Mouse (Mus musculus) lung, embryonic 14.5 days (tissue): ENCODE results near the gene Nepn. TPM values are rescaled to one million over a fixed set of nuclear protein-coding genes. Genes with fewer than 3 reads are reported as not detected.
A peak's percentile ranks its signal among the peaks of the same experiment; 100 is the strongest.

Experiments
- ATAC-seq: fragments of 200-750 bp; cut with Nextera tagmentation; 2 replicates; pipeline ENCODE4 v1.8.0; 2017; ENCODE audit warnings: mild to moderate bottlenecking, moderate TSS enrichment, moderate library complexity; ENCODE audit not compliant: insufficient read depth
- DNase-seq: peaks from one replicate; pipeline ENCODE4 v3.0.0-alpha.2; 2015
- H3K27ac ChIP-seq: fragments of 300-500 bp; sonication (generic); 2 replicates; pipeline ENCODE4 v1.5.1; 2014; ENCODE audit warnings: low read depth, mild to moderate bottlenecking, moderate library complexity
- H3K27me3 ChIP-seq: fragments of 300-500 bp; sonication (generic); 2 replicates; pipeline ENCODE4 v1.6.1; 2014; ENCODE audit warnings: low read length, control low read depth; ENCODE audit not compliant: insufficient read depth
- H3K36me3 ChIP-seq: fragments of 300-500 bp; sonication (generic); 2 replicates; pipeline ENCODE4 v1.6.1; 2014; ENCODE audit warnings: control low read depth; ENCODE audit not compliant: insufficient read depth
- H3K4me1 ChIP-seq: fragments of 300-500 bp; sonication (generic); 2 replicates; pipeline ENCODE4 v1.6.1; 2014; ENCODE audit warnings: antibody characterized with exemption, control low read depth; ENCODE audit not compliant: insufficient read depth
- H3K4me2 ChIP-seq: fragments of 300-500 bp; sonication (generic); 2 replicates; pipeline ENCODE4 v1.6.1; 2014; ENCODE audit warnings: mild to moderate bottlenecking
- H3K4me3 ChIP-seq: fragments of 300-500 bp; sonication (generic); 2 replicates; pipeline ENCODE4 v1.5.1; 2014; ENCODE audit warnings: low read depth, low read length
- H3K9ac ChIP-seq: fragments of 300-500 bp; sonication (generic); 2 replicates; pipeline ENCODE4 v1.6.1; 2014
- H3K9me3 ChIP-seq: fragments of 300-500 bp; sonication (generic); 2 replicates; pipeline ENCODE4 v1.6.1; 2016; ENCODE audit warnings: low read depth, low read length, control low read depth
- CTCF ChIP-seq: IDR thresholded peaks from 2 replicates; pipeline ENCODE4 v1.5.1; 2016; ENCODE audit warnings: antibody characterized with exemption, low read depth
- WGBS: fragments of 180-500 bp; shearing (Covaris S2); extraction: QIAGEN DNeasy Blood & Tissue Kit; methylation state at CpG from one replicate; pipeline ENCODE4 v1.1.7; 2014; 5-methylcytosine and 5-hydroxymethylcytosine counted together
- polyA plus RNA-seq: library from polyadenylated mRNA; unstranded; fragments of >200 nt; fragmentation: Nextera tagmentation; extraction: Ambion mirVana; gene quantifications from 2 replicates; pipeline ENCODE4 v1.2.1, GENCODE M21; 2014

The Nepn gene
- polyA plus RNA-seq, 1 experiment from 2014 or later = not detected

GRCm38 (mm10) chr10:52419402-52419801, 30.6 kb downstream of the Nepn start:
- Histone ChIP-seq H3K4me2 (peak overlapping the region; percentile 81), H3K27ac (no peak overlapping the region), H3K36me3 (no peaks in the 10 kb centered on the region), H3K9ac (no peak overlapping the region), H3K27me3 (no peaks in the 10 kb centered on the region), H3K4me3 (peak overlapping the region; percentile 96; the same call in 1 of the 2 replicates), H3K9me3 (no peaks in the 10 kb centered on the region), H3K4me1 (peaks cover 7% of the 10 kb centered on the region)
- WGBS = 68% methylated on average over 4 of the region's 4 CpGs
- TF ChIP-seq CTCF = no peak
- no peak for ATAC-seq
- DNase-seq = no peak

GRCm38 (mm10) chr10:52420526-52420925, 31.8 kb downstream of the Nepn start:
- no peaks in the 10 kb centered on the region for H3K9me3 ChIP-seq
- no peak overlapping the region for H3K4me3 ChIP-seq
- no peak overlapping the region for H3K9ac ChIP-seq
- DNase-seq (no peak), ATAC-seq (no peak)
- no peaks in the 10 kb centered on the region for H3K27me3 ChIP-seq
- 87% methylated on average over 1 of the region's 1 CpGs for WGBS
- no peak for TF ChIP-seq CTCF
- peaks cover 7% of the 10 kb centered on the region for H3K4me1 ChIP-seq
- H3K27ac ChIP-seq = no peak overlapping the region
- no peaks in the 10 kb centered on the region for H3K36me3 ChIP-seq
- H3K4me2 ChIP-seq = no peak overlapping the region

- H3K4me3 ChIP-seq = no peak overlapping the region
- peaks cover 7% of the 10 kb centered on the region for H3K4me1 ChIP-seq
- no peak for ATAC-seq
- no peak overlapping the region for H3K4me2 ChIP-seq
- no peak overlapping the region for H3K27ac ChIP-seq
- 84% methylated on average over 6 of the region's 6 CpGs for WGBS
- H3K27me3 ChIP-seq = no peaks in the 10 kb centered on the region
- H3K36me3 ChIP-seq = no peaks in the 10 kb centered on the region
- no peak overlapping the region for H3K9ac ChIP-seq
- H3K9me3 ChIP-seq = no peaks in the 10 kb centered on the region
- no peak for TF ChIP-seq CTCF
- no peak for DNase-seq
These were observed 32.9 kb downstream of the Nepn start for GRCm38 (mm10) chr10:52421716-52422115.

- Histone ChIP-seq H3K9me3 (no peaks in the 10 kb centered on the region), H3K36me3 (no peaks in the 10 kb centered on the region), H3K4me3 (no peak overlapping the region), H3K27me3 (no peaks in the 10 kb centered on the region), H3K4me1 (peaks cover 7% of the 10 kb centered on the region), H3K4me2 (no peak overlapping the region), H3K27ac (no peak overlapping the region), H3K9ac (no peak overlapping the region)
- no peak for ATAC-seq
- 79% methylated on average over 2 of the region's 2 CpGs for WGBS
- peak; percentile 23; the same call in 1 of the 2 replicates for TF ChIP-seq CTCF
- DNase-seq = no peak
These were observed 34.3 kb downstream of the Nepn start for GRCm38 (mm10) chr10:52423097-52423496.

- DNase-seq (no peak), ATAC-seq (no peak)
- no peak for TF ChIP-seq CTCF
These were observed 37.7 kb downstream of the Nepn start for GRCm38 (mm10) chr10:52426314-52426980.

GRCm38 (mm10) chr10:52427634-52428415, 39.1 kb downstream of the Nepn start:
- H3K4me2 ChIP-seq = no peak overlapping the region
- no peak overlapping the region for H3K4me3 ChIP-seq
- 57% methylated on average over 2 of the region's 2 CpGs for WGBS
- H3K9ac ChIP-seq = no peak overlapping the region
- ATAC-seq (no peak), DNase-seq (no peak)
- no peak for TF ChIP-seq CTCF
- no peaks in the 10 kb centered on the region for H3K4me1 ChIP-seq
- no peaks in the 10 kb centered on the region for H3K27me3 ChIP-seq
- no peaks in the 10 kb centered on the region for H3K9me3 ChIP-seq
- peaks cover 26% of the 10 kb centered on the region for H3K36me3 ChIP-seq
- H3K27ac ChIP-seq = no peak overlapping the region

More at GRCm38 (mm10) chr10:52426314-52426980, 37.7 kb downstream of the Nepn start:
- H3K4me2 ChIP-seq = no peak overlapping the region
- no peak overlapping the region for H3K4me3 ChIP-seq
- 76% methylated on average over 7 of the region's 7 CpGs for WGBS
- H3K36me3 ChIP-seq = peaks cover 16% of the 10 kb centered on the region
- no peaks in the 10 kb centered on the region for H3K9me3 ChIP-seq
- H3K27ac ChIP-seq = no peak overlapping the region
- no peaks in the 10 kb centered on the region for H3K4me1 ChIP-seq
- no peak overlapping the region for H3K9ac ChIP-seq
- no peaks in the 10 kb centered on the region for H3K27me3 ChIP-seq

GRCm38 (mm10) chr10:52430953-52431352, 42.2 kb downstream of the Nepn start:
- ATAC-seq (no peak), DNase-seq (no peak)
- TF ChIP-seq CTCF = no peak
- no peaks in the 10 kb centered on the region for H3K4me1 ChIP-seq
- no peaks in the 10 kb centered on the region for H3K27me3 ChIP-seq
- no peak overlapping the region for H3K4me3 ChIP-seq
- peaks cover 54% of the 10 kb centered on the region for H3K36me3 ChIP-seq
- 84% methylated on average over 1 of the region's 1 CpGs for WGBS
- no peaks in the 10 kb centered on the region for H3K9me3 ChIP-seq
- H3K4me2 ChIP-seq = no peak overlapping the region
- no peak overlapping the region for H3K9ac ChIP-seq
- no peak overlapping the region for H3K27ac ChIP-seq
